Mouse (Mus musculus): ENCODE measurements around the gene Ccdc78. TPM values are rescaled to one million over a fixed set of nuclear protein-coding genes. Genes with fewer than 3 reads are reported as not detected.
A peak's percentile ranks its signal among the peaks of the same experiment; 100 is the strongest.

Gene Ccdc78
- polyA plus RNA-seq, 1 experiment from 2014 or later: 0.33 TPM

GRCm38 (mm10) chr17:25831451-25832281 lies 45.3 kb downstream of the Ccdc78 start:
- Histone ChIP-seq H3K4me2 (peak overlapping the region; percentile 99), H3K36me3 (ENCODE audit: control insufficient read depth, insufficient read depth, low read length) (peaks cover 44% of the 10 kb centered on the region), H3K9ac (ENCODE audit: low read depth, low read length) (peak overlapping the region; percentile 88), H3K4me3 (ENCODE audit: low read depth, low read length) (peak overlapping the region; percentile 85), H3K27ac (ENCODE audit: low read depth, low read length) (peak overlapping the region; percentile 97), H3K9me3 (ENCODE audit: control insufficient read depth, low read length) (no peaks in the 10 kb centered on the region), H3K4me1 (replicated peaks; ENCODE audit: control insufficient read depth, insufficient read depth, low read length) (peaks cover 53% of the 10 kb centered on the region), H3K27me3 (replicated peaks; ENCODE audit: control insufficient read depth, insufficient read depth, low read length) (no peaks in the 10 kb centered on the region)
- DNase-seq (ENCODE audit: low spot score) (no peak), ATAC-seq (replicated peaks; ENCODE audit: low FRiP score) (no peak)
- WGBS: 50% methylated on average over 21 of the region's 21 CpGs

DNA sequence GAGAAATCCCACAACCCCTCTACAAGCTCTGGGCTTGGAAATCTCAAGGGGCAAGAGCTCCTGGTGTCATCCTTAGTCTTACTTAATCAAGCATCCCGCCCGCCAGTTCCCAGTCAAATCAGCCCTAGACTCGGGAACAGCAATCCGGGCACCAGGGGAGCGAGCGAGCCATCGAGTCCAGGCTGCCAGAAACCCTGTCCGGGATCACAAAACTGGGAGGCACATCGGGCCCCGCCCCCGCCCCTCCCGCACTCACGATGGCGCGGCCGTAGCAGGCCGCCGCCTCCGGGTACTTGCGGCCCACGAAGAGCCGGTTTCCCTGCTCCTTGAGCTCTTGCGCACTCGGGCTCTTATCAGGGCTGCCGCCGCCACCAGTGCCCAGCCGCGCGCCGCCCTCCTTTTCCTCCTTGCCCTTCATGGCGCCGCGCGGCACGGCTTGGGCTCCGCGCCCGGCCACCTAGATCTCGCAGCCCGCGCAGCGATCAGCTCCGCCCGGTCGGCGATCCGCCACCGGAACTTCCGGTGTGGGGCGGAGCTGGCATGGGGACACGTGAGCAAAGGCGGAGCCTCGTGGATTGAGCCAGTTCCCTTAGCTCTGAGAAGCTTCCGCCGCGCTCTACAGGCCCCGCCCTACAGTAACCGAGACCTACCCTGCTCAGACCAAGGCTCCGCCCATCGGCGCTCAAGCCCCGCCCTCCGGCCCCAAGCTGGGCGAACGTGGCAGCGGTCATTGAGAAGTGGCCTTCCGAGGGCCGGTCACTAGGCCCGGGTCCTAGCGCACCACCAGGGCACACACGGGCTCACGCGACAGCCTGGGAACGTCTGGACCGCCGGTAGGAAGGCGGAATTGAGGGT lies 46.3 kb downstream of the Ccdc78 start:
- Histone ChIP-seq H3K36me3 (ENCODE audit: control insufficient read depth, insufficient read depth, low read length) (peaks cover 35% of the 10 kb centered on the region), H3K4me1 (replicated peaks; ENCODE audit: control insufficient read depth, insufficient read depth, low read length) (peaks cover 62% of the 10 kb centered on the region), H3K4me3 (ENCODE audit: low read depth, low read length) (peak overlapping the region; percentile 85), H3K9me3 (ENCODE audit: control insufficient read depth, low read length) (no peaks in the 10 kb centered on the region), H3K27me3 (replicated peaks; ENCODE audit: control insufficient read depth, insufficient read depth, low read length) (no peaks in the 10 kb centered on the region), H3K9ac (ENCODE audit: low read depth, low read length) (peak overlapping the region; percentile 88), H3K27ac (ENCODE audit: low read depth, low read length) (peak overlapping the region; percentile 97), H3K4me2 (peak overlapping the region; percentile 99)
- ATAC-seq (replicated peaks; ENCODE audit: low FRiP score) (peak; percentile 90), DNase-seq (ENCODE audit: low spot score) (peak; percentile 99)
- under 1% methylated on average over 77 of the region's 77 CpGs for WGBS

- Histone ChIP-seq H3K27ac (ENCODE audit: low read depth, low read length) (peak within 1 kb of the TSS; percentile 97), H3K4me2 (peak within 1 kb of the TSS; percentile 99), H3K4me1 (replicated peaks; ENCODE audit: control insufficient read depth, insufficient read depth, low read length) (peaks cover 64% of the 10 kb centered on the region), H3K27me3 (replicated peaks; ENCODE audit: control insufficient read depth, insufficient read depth, low read length) (no peaks in the 10 kb centered on the region), H3K4me3 (ENCODE audit: low read depth, low read length) (peak within 1 kb of the TSS; percentile 85), H3K9ac (ENCODE audit: low read depth, low read length) (peak within 1 kb of the TSS; percentile 88), H3K9me3 (ENCODE audit: control insufficient read depth, low read length) (no peaks in the 10 kb centered on the region), H3K36me3 (ENCODE audit: control insufficient read depth, insufficient read depth, low read length) (peaks cover 32% of the 10 kb centered on the region)
- peak; percentile 50 for ATAC-seq (replicated peaks; ENCODE audit: low FRiP score)
- WGBS: under 1% methylated on average over 24 of the region's 24 CpGs
- no peak for DNase-seq (ENCODE audit: low spot score)
Measured at GRCm38 (mm10) chr17:25833291-25833663, 46.9 kb downstream of the Ccdc78 start, which contains the start of gene Stub1. Gene Stub1 (minus strand): TSS chr17:25833404.

- 42% methylated on average over 6 of the region's 6 CpGs for WGBS
Measured at GRCm38 (mm10) chr17:25833961-25834594, 47.7 kb downstream of the Ccdc78 start.

GRCm38 (mm10) chr17:25834595-25835222 lies 48.3 kb downstream of the Ccdc78 start:
- no peak for DNase-seq (ENCODE audit: low spot score)
- Histone ChIP-seq H3K9ac (ENCODE audit: low read depth, low read length) (peak overlapping the region; percentile 88), H3K27ac (ENCODE audit: low read depth, low read length) (no peak overlapping the region), H3K4me1 (replicated peaks; ENCODE audit: control insufficient read depth, insufficient read depth, low read length) (peaks cover 60% of the 10 kb centered on the region), H3K4me2 (peak overlapping the region; percentile 99), H3K27me3 (replicated peaks; ENCODE audit: control insufficient read depth, insufficient read depth, low read length) (no peaks in the 10 kb centered on the region), H3K36me3 (ENCODE audit: control insufficient read depth, insufficient read depth, low read length) (peaks cover 38% of the 10 kb centered on the region), H3K9me3 (ENCODE audit: control insufficient read depth, low read length) (no peaks in the 10 kb centered on the region), H3K4me3 (ENCODE audit: low read depth, low read length) (peak overlapping the region; percentile 85)
- 91% methylated on average over 12 of the region's 12 CpGs for WGBS
- no peak for ATAC-seq (replicated peaks; ENCODE audit: low FRiP score)

More at GRCm38 (mm10) chr17:25833961-25834594, 47.7 kb downstream of the Ccdc78 start:
- no peak for DNase-seq (ENCODE audit: low spot score)
- peak overlapping the region; percentile 97 for H3K27ac ChIP-seq (ENCODE audit: low read depth, low read length)
- peak overlapping the region; percentile 88 for H3K9ac ChIP-seq (ENCODE audit: low read depth, low read length)
- ATAC-seq (replicated peaks; ENCODE audit: low FRiP score): no peak
- no peaks in the 10 kb centered on the region for H3K27me3 ChIP-seq (replicated peaks; ENCODE audit: control insufficient read depth, insufficient read depth, low read length)
- H3K36me3 ChIP-seq (ENCODE audit: control insufficient read depth, insufficient read depth, low read length): peaks cover 33% of the 10 kb centered on the region
- H3K4me3 ChIP-seq (ENCODE audit: low read depth, low read length): peak overlapping the region; percentile 85
- H3K4me1 ChIP-seq (replicated peaks; ENCODE audit: control insufficient read depth, insufficient read depth, low read length): peaks cover 61% of the 10 kb centered on the region
- H3K9me3 ChIP-seq (ENCODE audit: control insufficient read depth, low read length): no peaks in the 10 kb centered on the region
- peak overlapping the region; percentile 99 for H3K4me2 ChIP-seq

GRCm38 (mm10) chr17:25835301-25835700 lies 48.9 kb downstream of the Ccdc78 start:
- WGBS: 92% methylated on average over 7 of the region's 7 CpGs
- H3K36me3 ChIP-seq (ENCODE audit: control insufficient read depth, insufficient read depth, low read length): peaks cover 36% of the 10 kb centered on the region
- peak overlapping the region; percentile 99; the same call in 1 of the 2 replicates for H3K4me2 ChIP-seq
- no peak overlapping the region for H3K4me3 ChIP-seq (ENCODE audit: low read depth, low read length)
- DNase-seq (ENCODE audit: low spot score) (no peak), ATAC-seq (replicated peaks; ENCODE audit: low FRiP score) (no peak)
- no peak overlapping the region for H3K27ac ChIP-seq (ENCODE audit: low read depth, low read length)
- peaks cover 54% of the 10 kb centered on the region for H3K4me1 ChIP-seq (replicated peaks; ENCODE audit: control insufficient read depth, insufficient read depth, low read length)
- H3K9ac ChIP-seq (ENCODE audit: low read depth, low read length): no peak overlapping the region
- H3K27me3 ChIP-seq (replicated peaks; ENCODE audit: control insufficient read depth, insufficient read depth, low read length): no peaks in the 10 kb centered on the region
- no peaks in the 10 kb centered on the region for H3K9me3 ChIP-seq (ENCODE audit: control insufficient read depth, low read length)

DNA sequence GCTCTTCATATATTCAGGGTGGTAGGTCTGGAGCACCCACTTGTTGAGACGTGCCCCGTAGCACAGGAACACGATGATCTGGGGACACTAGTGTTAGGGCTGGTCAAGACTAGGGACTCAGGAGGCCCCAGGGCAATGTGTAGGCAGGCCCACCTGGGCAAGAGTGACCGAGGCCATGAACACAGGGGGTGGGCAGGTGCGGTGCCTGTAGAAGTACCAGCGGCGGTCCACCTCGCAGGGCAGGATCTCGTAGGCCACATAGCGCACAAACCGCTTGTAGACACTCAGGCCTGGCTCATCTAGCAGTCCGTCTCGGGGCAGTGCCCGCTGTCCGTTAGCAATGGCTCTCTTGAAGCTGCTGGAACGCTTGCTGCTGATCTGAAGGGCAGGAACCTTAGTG lies 49.4 kb downstream of the Ccdc78 start:
- H3K4me2 ChIP-seq: no peak overlapping the region; the same call in none of the 2 replicates
- no peaks in the 10 kb centered on the region for H3K9me3 ChIP-seq (ENCODE audit: control insufficient read depth, low read length)
- no peak overlapping the region for H3K27ac ChIP-seq (ENCODE audit: low read depth, low read length)
- DNase-seq (ENCODE audit: low spot score): no peak
- H3K9ac ChIP-seq (ENCODE audit: low read depth, low read length): no peak overlapping the region
- 93% methylated on average over 16 of the region's 16 CpGs for WGBS
- H3K36me3 ChIP-seq (ENCODE audit: control insufficient read depth, insufficient read depth, low read length): peaks cover 36% of the 10 kb centered on the region
- no peak overlapping the region; the same call in 1 of the 2 replicates for H3K4me3 ChIP-seq (ENCODE audit: low read depth, low read length)
- H3K4me1 ChIP-seq (replicated peaks; ENCODE audit: control insufficient read depth, insufficient read depth, low read length): peaks cover 51% of the 10 kb centered on the region
- no peak for ATAC-seq (replicated peaks; ENCODE audit: low FRiP score)
- H3K27me3 ChIP-seq (replicated peaks; ENCODE audit: control insufficient read depth, insufficient read depth, low read length): no peaks in the 10 kb centered on the region
